Mouse (Mus musculus) CH12.LX (cell line): ENCODE measurements around the gene Ablim1.

Experiments
- ELF1 ChIP-seq: IDR thresholded peaks from 2 replicates; pipeline ENCODE4 v1.6.1; 2014; ENCODE audit warnings: low read depth, mild to moderate bottlenecking, inconsistent platforms, low read length, improper control_type of control experiment
- POLR2A ChIP-seq: IDR thresholded peaks from 2 replicates; pipeline ENCODE4 v1.6.1; 2011; ENCODE audit warnings: low read depth, mild to moderate bottlenecking, improper control_type of control experiment, low read length

GRCm38 (mm10) chr19:57363076-57363475, 48.4 kb upstream of the Ablim1 start:
- TF ChIP-seq ELF1 (no peak), POLR2A (no peak)
